Mouse (Mus musculus) kidney, adult 10 weeks (tissue): ENCODE results near the gene Stat5a. TPM values are rescaled to one million over a fixed set of nuclear protein-coding genes. Genes with fewer than 3 reads are reported as not detected.

Source experiments
- polyA plus RNA-seq: library from polyadenylated mRNA; stranded (reverse); fragments of 350-450 nt; fragmentation: Illumina TruSeq; extraction: RNeasy Lipid Tissue Mini Kit (QIAGEN cat#74804); gene quantifications from one replicate; pipeline ENCODE4 v1.2.3, GENCODE M21; 2014; ENCODE audit warnings: low read depth, low replicate concordance

The Stat5a gene
- 2.6 TPM for polyA plus RNA-seq

GRCm38 (mm10) chr11:100858935-100859578 lies at the start of gene Stat5a:
Stat5a (plus strand) TSS chr11:100859351.

GRCm38 (mm10) chr11:100850038-100850777 lies 8.9 kb upstream of the Stat5a start, which contains the start of gene Stat5b:
Stat5b (minus strand) TSS chr11:100850724.

Other genes with a start within 250 kb of the Stat5a start
- gene Nkiras2, start 240.1 kb upstream of the Stat5a start, polyA plus RNA-seq: 2.0 TPM
- 114 TPM for gene Dnajc7, start 239.2 kb upstream of the Stat5a start, polyA plus RNA-seq
- gene Zfp385c, start 166.9 kb upstream of the Stat5a start, polyA plus RNA-seq: not detected
- gene Dhx58, start 155.1 kb upstream of the Stat5a start, polyA plus RNA-seq: 0.44 TPM
- 1.3 TPM for gene Kat2a, start 146.9 kb upstream of the Stat5a start, polyA plus RNA-seq
- gene Hspb9, start 145.5 kb upstream of the Stat5a start, polyA plus RNA-seq: not detected
- 63.6 TPM for gene Rab5c, start 121.1 kb upstream of the Stat5a start, polyA plus RNA-seq
- not detected for gene Kcnh4, start 99.4 kb upstream of the Stat5a start, polyA plus RNA-seq
- not detected for gene Hcrt, start 96.4 kb upstream of the Stat5a start, polyA plus RNA-seq
- gene Ghdc, start 88.4 kb upstream of the Stat5a start, polyA plus RNA-seq: 4.0 TPM
- 4.4 TPM for gene Stat5b, start 8.6 kb upstream of the Stat5a start, polyA plus RNA-seq
- gene Stat3, start 80.2 kb downstream of the Stat5a start, polyA plus RNA-seq: 20.1 TPM
- 17.6 TPM for gene Cavin1, start 111.5 kb downstream of the Stat5a start, polyA plus RNA-seq
- gene Atp6v0a1, start 150.1 kb downstream of the Stat5a start, polyA plus RNA-seq: 43.7 TPM
- 0.32 TPM for gene Naglu, start 210.7 kb downstream of the Stat5a start, polyA plus RNA-seq
- not detected for gene Hsd17b1, start 219.1 kb downstream of the Stat5a start, polyA plus RNA-seq
- gene Coasy, start 223.2 kb downstream of the Stat5a start, polyA plus RNA-seq: 7.6 TPM
- gene Mlx, start 227.9 kb downstream of the Stat5a start, polyA plus RNA-seq: 48.5 TPM
- gene Psmc3ip, start 236.1 kb downstream of the Stat5a start, polyA plus RNA-seq: 3.7 TPM